Mouse (Mus musculus) left cerebral cortex, adult 9 months (tissue): ENCODE measurements at regions not wholly inside any gene's neighbourhood (a gene's known extent, or its start where the extent isn't known, plus 50 kb on each side); places are given as distances from the start of the nearest gene placed in this dataset.
"Not testable (repeated sequence)": the region's sequence is repeated elsewhere in the genome, so short reads cannot be mapped to it uniquely, and the experiment has no call there.

ENCODE experiments used
- DNase-seq, 2 experiments: peaks; one replicate each; pipeline ENCODE4 v3.0.0; 2022; ENCODE audit warnings: low spot score in 2 of 2

DNA sequence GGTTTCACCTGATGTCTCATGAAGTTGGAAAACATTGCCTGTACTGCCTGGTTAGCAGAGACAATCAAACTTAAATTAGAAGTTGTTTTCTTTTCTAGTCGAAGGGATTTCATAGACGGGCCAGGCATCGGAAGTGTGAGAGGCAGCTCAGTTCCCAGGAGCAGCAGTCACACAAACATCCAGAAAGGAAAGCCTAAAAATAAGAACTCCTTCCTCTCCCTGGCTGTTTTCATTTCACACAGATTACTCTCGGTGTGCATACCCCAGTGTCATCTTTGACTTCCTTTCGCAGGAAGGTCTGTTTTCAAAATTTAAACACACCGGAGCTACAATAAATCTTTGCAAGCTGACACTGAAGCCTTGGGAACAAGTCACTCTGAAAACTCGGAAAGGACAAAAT, 818.7 kb downstream of the Diaph3 start:
- DNase-seq = no peak

DNA sequence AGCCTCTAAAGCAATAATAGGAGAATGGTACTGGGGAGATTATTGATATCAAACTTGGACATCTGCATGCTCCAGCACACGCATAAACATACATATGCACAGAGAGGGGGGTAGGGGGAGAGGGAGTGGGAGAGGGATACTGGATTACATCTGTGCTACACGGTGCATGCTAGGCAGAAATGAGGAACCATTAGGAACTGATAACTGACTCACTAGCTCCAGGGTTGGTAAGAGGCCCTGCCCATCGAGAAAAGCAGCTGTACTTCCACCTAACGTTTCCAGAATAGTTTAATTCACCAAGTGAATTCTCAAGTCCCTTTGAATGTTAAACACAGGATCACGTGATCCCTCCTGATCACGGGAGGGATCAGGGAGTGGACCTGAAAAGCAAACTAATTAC, 825.1 kb downstream of the Diaph3 start:
- DNase-seq = no peak

DNA sequence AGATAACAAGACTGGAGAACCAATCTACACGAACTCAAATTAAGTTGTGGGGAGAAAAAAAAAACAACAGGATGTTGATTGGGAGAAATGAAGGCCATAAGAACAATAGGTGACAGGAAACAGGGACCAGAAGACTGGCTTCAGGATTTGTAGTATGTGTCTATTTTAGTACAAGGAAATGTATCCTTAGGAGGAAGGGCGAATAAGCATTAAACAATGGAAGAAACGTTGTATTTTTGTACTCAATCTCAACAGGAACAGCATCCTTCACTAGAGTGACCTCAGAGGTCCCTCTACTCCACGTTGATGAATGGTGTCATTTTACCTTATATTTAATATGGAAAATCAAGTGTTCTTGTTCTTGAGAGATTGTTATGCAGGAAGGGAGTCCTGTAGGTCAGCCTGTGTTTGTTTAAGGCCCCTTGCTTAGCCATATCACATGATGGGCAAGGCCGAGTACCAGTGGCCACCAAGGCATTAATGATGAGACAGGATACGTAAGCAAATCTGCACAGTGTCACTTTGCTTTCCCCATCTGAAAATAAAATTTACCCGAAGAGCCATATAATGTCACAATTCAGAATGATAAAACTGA, 832.0 kb downstream of the Diaph3 start:
- DNase-seq = no peak

DNA sequence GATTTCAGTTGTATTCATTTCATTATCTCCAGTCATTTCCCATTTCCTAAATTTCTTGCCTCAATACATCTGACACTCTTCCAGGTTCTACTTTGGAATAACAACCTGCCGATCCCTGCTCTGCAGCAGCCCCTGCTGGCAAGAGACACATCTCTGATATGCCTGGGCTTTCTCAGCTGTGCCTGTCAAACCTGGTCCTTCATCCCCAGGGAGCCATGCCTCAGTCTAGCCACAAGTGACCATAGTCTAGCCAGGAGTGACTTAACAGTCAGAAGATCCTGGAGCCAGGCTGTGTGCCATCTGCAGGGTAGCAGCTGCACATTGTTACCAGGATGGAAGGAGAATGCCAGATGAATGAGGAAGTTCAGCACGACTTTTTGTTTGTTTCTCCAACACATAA, 833.2 kb downstream of the Diaph3 start:
- peak in 1 of 2 experiments; percentile 46 for DNase-seq

DNA sequence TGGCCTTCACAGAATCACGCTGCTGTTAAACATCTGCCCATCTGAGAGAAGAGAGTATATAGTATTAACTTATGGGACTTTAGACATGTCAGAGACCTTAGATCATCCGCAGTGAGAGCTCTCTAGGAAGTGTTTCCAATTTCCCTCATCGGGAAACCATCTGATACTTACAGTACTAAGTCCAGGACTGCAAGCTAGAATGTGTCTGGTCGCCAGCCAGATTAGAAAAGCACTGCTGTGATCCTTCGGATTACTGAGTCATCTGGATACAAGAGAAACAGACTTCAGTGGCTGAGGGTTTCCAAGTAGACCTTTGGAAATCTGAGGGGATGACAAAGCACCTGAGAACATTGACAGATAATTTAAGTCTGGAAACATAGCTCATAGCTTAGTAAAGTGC, 839.4 kb downstream of the Diaph3 start:
- no peak for DNase-seq

DNA sequence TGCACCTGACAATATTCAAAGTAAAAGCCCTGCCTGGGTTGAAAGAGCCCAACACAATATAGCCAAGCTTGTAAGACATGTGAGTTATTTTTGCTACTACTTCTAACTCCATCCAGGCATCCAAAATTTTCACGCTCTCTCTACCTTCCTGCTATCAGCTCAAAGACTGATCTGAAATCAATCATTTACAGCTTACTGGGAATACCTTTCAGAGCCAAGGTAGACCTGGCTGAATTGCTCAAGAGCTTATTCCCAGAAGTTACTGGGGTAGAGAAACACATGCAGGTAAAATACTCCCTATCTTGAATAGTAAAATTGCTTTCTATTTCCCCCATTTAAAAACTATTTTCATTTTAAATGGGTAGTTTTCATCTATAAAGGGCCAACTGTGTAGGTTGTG, 840.2 kb downstream of the Diaph3 start:
- no peak for DNase-seq

DNA sequence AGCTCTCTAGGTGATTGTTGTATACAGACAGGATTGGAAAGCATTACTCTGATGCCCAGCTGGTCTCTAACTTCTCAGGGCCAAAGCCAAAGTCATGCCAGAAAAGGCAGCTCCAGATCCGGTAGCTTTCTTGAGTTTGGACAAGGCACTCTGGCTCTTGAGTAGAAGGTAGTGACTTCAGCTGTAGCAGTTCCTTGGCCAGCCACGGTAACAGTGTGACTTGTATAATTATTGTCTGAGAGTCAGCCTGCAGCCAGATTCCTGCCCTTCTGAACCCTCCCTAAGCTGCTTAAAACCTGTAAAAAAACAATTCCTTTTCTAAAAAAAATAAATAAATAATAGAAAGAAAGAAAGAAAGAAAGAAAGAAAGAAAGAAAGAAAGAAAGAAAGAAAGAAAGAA, 843.0 kb downstream of the Diaph3 start:
- DNase-seq = no peak

DNA sequence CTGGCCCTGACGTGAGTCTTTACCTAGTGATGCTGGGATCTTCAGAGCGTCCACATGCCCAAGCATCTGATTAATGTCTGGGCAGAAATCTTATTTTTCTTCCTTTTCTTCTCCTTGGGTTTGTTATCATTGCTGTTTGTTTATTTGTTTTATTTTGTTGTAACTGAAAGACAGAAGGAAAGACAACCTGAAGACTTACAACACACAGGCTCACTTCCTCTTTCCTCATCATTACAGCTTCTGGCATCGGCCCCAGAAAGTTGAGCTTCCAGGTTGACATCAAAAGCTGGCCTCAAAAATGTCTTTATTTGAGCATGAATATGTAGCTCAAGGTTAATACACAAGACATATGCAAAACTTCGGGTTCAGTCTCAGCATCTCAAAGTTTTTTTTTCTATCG, 846.4 kb downstream of the Diaph3 start:
- DNase-seq = not testable (repeated sequence)

DNA sequence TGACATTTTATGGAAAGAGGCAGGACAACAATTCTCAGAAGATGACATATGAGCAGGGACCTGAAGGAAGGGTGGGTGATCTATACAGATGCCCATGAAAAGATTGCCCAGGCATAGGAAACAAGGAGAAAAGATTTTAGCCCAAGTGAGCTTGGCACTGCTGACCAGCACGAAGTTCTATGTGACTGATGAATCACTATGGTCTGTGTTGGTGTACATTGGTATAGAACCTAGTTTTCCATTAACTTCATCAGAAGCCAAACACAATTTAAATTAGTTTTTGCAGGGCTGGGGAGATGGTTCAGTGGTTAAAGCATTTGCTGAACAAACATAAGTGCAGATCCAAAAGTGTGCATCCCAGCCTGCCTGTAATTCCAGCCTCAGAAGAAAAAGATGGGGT, 847.2 kb downstream of the Diaph3 start:
- no peak for DNase-seq

DNA sequence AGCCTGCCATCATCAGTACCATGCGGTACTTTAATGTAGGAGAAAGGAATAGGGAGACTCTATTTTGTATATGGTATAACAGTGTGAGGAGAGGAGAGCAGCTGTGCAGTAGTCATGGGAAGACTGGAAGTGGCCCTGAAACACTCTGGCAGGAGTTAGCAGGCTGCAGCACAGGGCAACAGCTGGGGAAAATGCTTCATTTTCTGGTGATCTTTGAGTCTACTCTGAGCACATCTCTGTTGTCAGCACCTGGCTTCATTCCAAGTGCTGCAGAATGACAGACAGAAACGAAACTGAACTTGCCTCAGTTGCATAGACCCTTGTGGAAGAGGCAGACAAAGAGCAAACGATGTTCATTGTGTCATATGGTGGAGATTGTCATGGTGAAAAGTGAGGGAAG, 847.7 kb downstream of the Diaph3 start:
- DNase-seq = no peak

DNA sequence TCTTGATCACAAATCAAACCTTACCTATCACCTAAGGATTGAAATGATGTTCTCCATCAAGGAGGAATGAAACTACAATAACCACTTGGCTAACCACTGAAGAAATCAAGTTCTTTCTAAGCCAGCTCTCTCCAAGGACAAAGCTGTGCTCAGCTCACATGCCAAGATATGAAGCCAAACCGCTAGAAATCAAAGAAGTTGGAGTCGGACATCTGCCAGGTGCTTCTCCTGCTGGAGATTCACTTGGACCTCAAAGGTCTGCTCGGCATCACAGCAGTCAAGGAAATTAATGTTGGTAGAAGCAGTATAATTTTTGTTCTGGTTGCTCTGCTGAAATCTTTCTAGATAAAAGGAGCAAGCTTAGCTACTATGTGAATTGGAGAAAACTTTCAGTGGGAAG, 850.5 kb downstream of the Diaph3 start:
- DNase-seq = no peak

DNA sequence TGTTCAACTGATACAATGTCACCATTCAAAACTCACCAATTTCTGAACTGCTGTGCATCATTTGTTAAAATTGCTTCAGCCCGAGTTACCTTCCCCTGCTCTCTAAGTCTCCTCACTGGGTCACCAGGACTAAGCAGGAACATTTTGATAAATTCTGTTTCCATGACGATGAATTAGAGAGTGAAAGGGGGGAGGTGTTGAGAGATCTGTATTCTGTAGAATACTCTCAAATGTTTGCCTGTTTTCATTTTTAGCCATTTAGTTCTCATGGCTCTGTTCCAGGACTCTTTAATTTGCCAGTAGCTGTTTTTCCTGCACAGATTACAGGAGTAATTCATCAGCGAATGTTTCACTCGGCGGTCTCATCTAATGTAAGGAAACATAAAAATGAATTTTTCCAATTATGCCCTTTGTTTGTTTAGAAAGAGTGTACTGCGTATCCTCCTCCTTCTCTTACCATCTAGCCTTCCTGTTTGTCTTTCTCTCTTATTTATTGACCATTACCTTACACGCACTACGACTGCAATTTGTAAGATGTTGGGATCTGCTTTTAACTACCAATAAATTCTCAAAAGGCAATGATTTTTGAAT, 879.3 kb downstream of the Diaph3 start:
- no peak for DNase-seq

DNA sequence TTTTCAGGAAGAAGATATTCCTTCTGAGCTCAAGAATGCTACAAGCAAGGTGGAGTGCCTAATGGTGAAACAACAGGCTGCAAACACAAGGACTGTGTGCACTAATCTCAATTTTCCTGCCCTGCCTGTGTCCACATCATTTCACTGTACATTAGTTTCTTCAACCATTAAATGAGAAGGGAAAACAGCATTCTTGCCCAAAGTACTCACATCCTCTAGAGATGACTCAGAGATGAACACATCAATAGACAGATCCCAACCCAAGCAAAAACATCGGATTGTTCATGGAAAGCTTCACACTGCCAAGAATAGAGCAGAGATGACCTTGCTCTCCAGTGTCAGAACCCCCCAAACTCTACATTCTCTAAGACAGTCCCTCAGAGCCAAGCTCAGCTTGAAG, 886.8 kb downstream of the Diaph3 start:
- DNase-seq = no peak

DNA sequence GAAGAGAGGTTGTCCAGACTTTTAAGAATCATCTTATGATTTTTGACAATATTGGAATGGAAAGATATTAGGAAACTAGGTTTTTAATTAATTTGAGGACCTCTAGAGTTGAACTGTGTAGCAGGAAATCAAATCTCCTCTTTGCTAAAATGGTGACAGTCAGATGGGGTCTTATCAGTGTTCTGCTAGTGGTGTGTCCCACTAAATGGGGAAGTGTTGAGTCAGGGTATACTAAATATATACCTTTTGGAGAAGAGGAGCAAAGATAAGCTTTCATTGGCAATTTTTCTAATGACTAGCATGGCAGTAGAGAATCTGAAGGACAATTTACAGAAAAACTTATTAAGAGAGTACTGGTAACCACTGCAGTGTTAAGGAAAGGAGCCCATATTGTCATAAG, 889.4 kb downstream of the Diaph3 start:
- DNase-seq = no peak

DNA sequence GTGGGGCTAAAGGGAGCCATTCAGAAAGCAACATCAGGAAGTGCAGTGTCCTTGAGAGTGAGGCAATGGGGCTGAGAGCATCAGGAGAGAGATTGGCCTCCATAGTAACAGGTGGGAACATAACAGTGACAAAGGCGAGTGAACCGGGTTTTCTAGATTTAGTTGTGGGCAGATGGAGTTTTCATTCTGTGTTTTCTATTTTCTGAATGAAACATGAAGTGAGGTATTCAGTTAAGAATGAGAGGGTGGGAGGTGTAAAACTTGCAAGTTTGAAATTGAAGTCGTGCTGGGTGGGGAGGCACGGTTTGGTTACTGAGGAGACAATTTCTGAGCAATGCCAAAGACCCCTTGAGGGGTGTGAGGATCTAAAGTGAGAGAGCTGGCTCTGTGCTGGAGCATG, 893.3 kb downstream of the Diaph3 start:
- DNase-seq = peak in 1 of 2 experiments; percentile 32

DNA sequence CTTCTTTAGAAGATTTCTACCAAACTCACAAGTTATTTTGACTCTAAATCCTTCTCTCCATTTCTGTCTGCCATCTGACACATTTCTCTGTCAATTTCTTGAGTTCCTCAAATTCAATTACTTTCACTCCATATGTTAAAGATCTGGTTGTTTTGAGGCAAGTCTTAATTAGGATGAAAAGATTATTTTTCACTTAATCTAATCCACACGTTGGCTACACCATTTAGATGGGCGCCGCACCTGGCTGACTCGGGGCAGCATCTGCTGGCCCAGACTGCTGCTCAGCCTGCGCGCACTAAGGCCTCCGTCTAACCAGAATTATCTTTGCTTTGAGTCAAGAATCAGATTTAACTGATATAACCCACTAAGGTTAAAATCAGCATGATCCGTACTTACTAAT, 894.3 kb downstream of the Diaph3 start:
- no peak for DNase-seq

DNA sequence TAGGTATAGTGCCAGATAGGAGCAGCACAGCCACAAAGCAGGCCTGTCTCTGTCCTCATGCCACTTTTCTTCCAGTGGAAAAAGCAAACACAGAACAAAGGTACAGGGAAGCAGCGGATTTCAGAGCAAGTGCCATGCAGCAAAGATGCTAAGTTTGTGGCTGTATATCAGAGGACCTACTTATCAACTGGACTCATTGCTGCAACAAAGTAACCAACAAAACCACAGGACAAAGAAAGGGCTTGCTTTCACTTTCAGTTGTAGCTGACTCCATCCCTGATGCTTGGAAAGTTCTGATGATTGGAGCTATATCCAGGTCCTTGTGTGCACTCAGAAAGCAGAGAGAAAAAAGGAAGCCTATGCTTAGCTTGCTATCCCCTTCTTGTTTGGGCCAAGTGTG, 897.4 kb downstream of the Diaph3 start:
- DNase-seq = no peak

DNA sequence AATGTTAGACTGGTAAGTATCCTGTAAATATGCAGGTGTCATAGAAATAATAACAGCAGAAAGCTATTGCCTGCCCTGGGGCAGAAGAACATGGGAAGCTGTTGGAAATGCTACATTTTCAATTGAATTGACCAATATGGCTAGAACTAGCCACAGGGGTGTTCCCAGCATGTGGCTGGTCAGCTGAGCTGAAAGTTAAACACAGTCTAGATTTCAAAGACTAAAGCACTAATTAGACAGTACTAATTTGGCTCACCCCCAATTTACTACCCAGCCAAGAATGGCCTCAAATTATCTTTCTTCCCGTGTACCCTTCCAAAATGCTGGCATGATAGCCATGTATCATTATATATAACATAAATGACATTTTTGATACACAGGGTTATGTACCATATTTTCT, 898.2 kb downstream of the Diaph3 start:
- DNase-seq = no peak

DNA sequence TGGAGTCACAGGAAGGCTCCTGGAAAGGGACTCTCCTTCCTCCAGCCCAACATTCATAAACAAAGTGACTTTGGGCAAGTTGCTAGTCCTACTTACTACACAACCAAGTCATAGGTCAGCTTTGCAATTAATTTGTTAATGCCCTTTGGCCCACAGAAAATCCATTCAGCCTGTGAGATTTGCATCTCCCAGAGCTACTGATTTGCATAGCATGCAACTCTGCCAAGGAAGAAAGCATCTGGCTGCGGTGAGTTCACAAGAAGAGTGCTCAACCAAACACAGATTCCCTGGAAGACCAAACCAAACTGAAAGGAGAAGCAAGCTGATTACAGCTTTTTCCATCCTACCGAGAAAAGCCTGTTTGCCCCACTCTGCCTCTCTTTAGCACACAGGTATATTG, 901.9 kb downstream of the Diaph3 start:
- no peak for DNase-seq

DNA sequence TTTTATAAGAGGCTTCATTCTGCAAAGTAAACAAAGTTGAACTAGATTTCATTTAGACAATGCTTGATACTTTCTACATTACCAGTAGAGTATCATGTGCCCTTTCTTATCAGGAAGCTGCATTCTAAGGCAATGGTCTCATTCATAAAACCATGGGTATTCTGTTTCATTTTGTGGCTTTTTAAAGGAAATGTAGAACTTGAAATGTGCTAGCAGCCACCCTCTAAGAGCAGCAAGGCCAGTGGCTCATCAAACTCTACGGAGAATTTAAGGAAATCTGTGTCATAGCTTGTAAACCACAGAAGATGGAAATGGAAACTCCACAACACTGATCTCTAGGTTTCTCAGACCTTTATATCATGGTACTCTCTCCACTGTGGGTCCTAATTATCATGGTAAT, 907.7 kb downstream of the Diaph3 start:
- DNase-seq = no peak

DNA sequence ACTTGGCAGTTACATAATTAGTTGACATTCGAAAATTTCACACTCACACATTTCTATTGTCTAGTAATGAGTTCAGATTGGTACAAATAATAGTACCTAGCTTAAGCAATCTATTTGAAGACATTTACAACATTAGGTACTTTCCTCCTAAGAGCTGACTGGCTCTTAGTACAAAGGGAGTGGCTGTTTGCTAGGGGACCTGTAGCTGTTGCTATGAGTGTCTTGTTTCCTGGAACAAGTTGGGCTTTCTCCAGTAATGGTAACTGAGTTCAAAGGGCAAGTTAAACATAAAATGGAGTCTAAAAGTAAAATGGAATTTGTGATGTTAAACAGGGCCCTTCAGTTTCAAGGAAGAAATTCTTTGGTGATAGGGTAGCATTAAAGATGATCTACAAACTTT, 910.4 kb downstream of the Diaph3 start:
- no peak for DNase-seq

DNA sequence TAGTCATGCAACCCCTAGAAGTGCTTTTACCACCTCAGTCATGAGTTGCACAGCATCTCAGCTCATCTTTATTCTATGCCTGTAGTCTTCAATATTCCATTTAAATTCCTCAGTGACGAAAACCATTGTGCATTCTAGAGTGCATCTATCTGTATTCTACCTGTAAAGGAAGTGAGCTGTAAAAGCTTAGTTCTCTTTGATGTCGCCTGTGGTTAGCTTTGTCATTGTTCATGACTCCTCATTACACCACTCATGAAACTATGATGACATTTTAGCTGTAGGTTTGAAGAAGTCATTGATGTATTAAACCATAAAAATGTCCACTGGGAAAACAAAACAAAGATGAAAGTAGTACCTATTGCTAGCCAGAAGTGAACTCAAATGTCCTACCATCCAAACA, 911.3 kb downstream of the Diaph3 start:
- no peak for DNase-seq

DNA sequence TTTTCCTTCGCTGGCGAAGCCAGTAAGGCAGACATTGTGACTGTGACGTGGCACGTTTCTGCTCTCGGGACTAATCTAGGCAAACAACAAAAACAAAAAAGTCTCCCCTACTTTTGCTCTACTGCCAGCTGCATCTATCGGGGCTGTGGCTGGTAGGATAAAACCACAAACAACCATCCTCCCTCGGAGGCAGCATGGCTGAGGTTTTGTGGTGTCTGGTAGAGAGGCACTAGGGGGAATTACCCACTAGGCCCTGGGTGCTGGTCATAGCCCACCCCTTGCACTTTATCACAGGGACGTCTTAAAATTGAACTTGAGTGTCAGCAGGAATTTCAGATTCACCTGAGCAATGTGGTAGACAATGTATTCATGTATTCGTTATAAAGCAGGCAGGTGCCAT, 925.3 kb downstream of the Diaph3 start:
- DNase-seq = no peak

DNA sequence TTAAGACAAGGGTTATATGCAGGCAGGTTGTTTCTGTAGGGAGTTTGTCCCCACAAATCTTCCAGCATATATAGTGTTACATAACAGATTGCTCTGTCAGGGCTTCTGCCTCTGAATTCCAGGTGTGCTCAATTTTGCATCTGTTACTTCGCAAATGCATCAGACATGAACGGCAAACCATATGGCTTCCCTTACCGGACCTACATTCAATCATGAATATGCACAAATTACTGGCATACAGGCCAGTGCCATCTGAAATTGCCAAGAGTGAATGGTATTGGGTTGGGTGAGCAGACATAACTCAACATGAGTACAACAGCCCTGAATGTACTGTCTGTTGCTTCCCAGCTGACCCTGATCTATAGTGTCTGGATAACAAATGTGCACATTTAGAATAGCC, 929.4 kb downstream of the Diaph3 start:
- DNase-seq = no peak
